Mouse (Mus musculus): ENCODE measurements around the gene Olfr735. TPM values are rescaled to one million over a fixed set of nuclear protein-coding genes. Genes with fewer than 3 reads are reported as not detected.

Olfr735 gene
- not detected in 2 replicates for polyA plus RNA-seq (2012; rRNA removed)

GRCm38 (mm10) chr14:50348796-50349195 lies at the start of gene Olfr735:
Gene Olfr735, minus strand, starts transcription at chr14:50348872.
- 87% methylated on average over 2 of the region's 2 CpGs for WGBS
- H3K27ac ChIP-seq (ENCODE audit: insufficient read depth, low read length) = no peak within 1 kb of the TSS

GRCm38 (mm10) chr14:50380863-50381262 lies 32.2 kb upstream of the Olfr735 start, which contains the start of gene Olfr736:
Gene Olfr736, plus strand, starts transcription at chr14:50381163.
- no peak within 1 kb of the TSS for H3K4me3 ChIP-seq (ENCODE audit: extremely low read depth, insufficient read depth, insufficient read length)

More at GRCm38 (mm10) chr14:50348796-50349195, at the start of gene Olfr735:
- Histone ChIP-seq H3K36me3 (ENCODE audit: control insufficient read depth, insufficient read depth, low read length) (no peaks in the 10 kb centered on the region), H3K27me3 (ENCODE audit: control insufficient read depth, insufficient read depth, low read length) (no peaks in the 10 kb centered on the region), H3K4me1 (ENCODE audit: control insufficient read depth, insufficient read depth, insufficient read length) (no peaks in the 10 kb centered on the region), H3K4me3 (ENCODE audit: extremely low read depth, insufficient read depth, insufficient read length) (no peak within 1 kb of the TSS)
- DNase-seq (ENCODE audit: low read depth in 1 of 2, low spot score in 2 of 2) = no peak
- TF ChIP-seq POLR2A (IDR thresholded peaks at IDR 0.05; ENCODE audit: low read depth, low read length) = no peak
- TF ChIP-seq CTCF (IDR thresholded peaks at IDR 0.05; ENCODE audit: extremely low read depth, insufficient read depth, insufficient read length, insufficient replicate concordance) = no peak

GRCm38 (mm10) chr14:50363561-50363960 lies 14.9 kb upstream of the Olfr735 start:
- no peaks in the 10 kb centered on the region for H3K27me3 ChIP-seq (ENCODE audit: control insufficient read depth, insufficient read depth, low read length)
- TF ChIP-seq CTCF (IDR thresholded peaks at IDR 0.05; ENCODE audit: extremely low read depth, insufficient read depth, insufficient read length, insufficient replicate concordance) (no peak), POLR2A (IDR thresholded peaks at IDR 0.05; ENCODE audit: low read depth, low read length) (no peak)
- 70% methylated on average over 2 of the region's 2 CpGs for WGBS
- DNase-seq (ENCODE audit: low read depth in 1 of 2, low spot score in 2 of 2) = no peak
- H3K36me3 ChIP-seq (ENCODE audit: control insufficient read depth, insufficient read depth, low read length) = no peaks in the 10 kb centered on the region
- H3K4me3 ChIP-seq (ENCODE audit: extremely low read depth, insufficient read depth, insufficient read length) = no peak overlapping the region
- H3K4me1 ChIP-seq (ENCODE audit: control insufficient read depth, insufficient read depth, insufficient read length) = no peaks in the 10 kb centered on the region
- H3K27ac ChIP-seq (ENCODE audit: insufficient read depth, low read length) = no peak overlapping the region

More at GRCm38 (mm10) chr14:50380863-50381262, 32.2 kb upstream of the Olfr735 start, which contains the start of gene Olfr736:
- WGBS = 85% methylated on average over 2 of the region's 2 CpGs
- no peaks in the 10 kb centered on the region for H3K36me3 ChIP-seq (ENCODE audit: control insufficient read depth, insufficient read depth, low read length)
- no peak within 1 kb of the TSS for H3K27ac ChIP-seq (ENCODE audit: insufficient read depth, low read length)
- no peaks in the 10 kb centered on the region for H3K4me1 ChIP-seq (ENCODE audit: control insufficient read depth, insufficient read depth, insufficient read length)
- H3K27me3 ChIP-seq (ENCODE audit: control insufficient read depth, insufficient read depth, low read length) = no peaks in the 10 kb centered on the region
- no peak for TF ChIP-seq POLR2A (IDR thresholded peaks at IDR 0.05; ENCODE audit: low read depth, low read length)
- TF ChIP-seq CTCF (IDR thresholded peaks at IDR 0.05; ENCODE audit: extremely low read depth, insufficient read depth, insufficient read length, insufficient replicate concordance) = no peak
- no peak for DNase-seq (ENCODE audit: low read depth in 1 of 2, low spot score in 2 of 2)

GRCm38 (mm10) chr14:50360480-50360879 lies 11.8 kb upstream of the Olfr735 start:
- Histone ChIP-seq H3K36me3 (ENCODE audit: control insufficient read depth, insufficient read depth, low read length) (no peaks in the 10 kb centered on the region), H3K4me1 (ENCODE audit: control insufficient read depth, insufficient read depth, insufficient read length) (no peaks in the 10 kb centered on the region), H3K27ac (ENCODE audit: insufficient read depth, low read length) (no peak overlapping the region), H3K4me3 (ENCODE audit: extremely low read depth, insufficient read depth, insufficient read length) (no peak overlapping the region), H3K27me3 (ENCODE audit: control insufficient read depth, insufficient read depth, low read length) (no peaks in the 10 kb centered on the region)
- 86% methylated on average over 3 of the region's 3 CpGs for WGBS
- TF ChIP-seq CTCF (IDR thresholded peaks at IDR 0.05; ENCODE audit: extremely low read depth, insufficient read depth, insufficient read length, insufficient replicate concordance) (no peak), POLR2A (IDR thresholded peaks at IDR 0.05; ENCODE audit: low read depth, low read length) (no peak)
- no peak for DNase-seq (ENCODE audit: low read depth in 1 of 2, low spot score in 2 of 2)

GRCm38 (mm10) chr14:50357593-50357992 lies 8.9 kb upstream of the Olfr735 start, which contains the start of gene Tlr11:
Gene Tlr11, plus strand, starts transcription at chr14:50357914.
- WGBS = 41% methylated on average over 2 of the region's 2 CpGs
- TF ChIP-seq POLR2A (IDR thresholded peaks at IDR 0.05; ENCODE audit: low read depth, low read length) = no peak
- no peak for TF ChIP-seq CTCF (IDR thresholded peaks at IDR 0.05; ENCODE audit: extremely low read depth, insufficient read depth, insufficient read length, insufficient replicate concordance)
- no peaks in the 10 kb centered on the region for H3K4me1 ChIP-seq (ENCODE audit: control insufficient read depth, insufficient read depth, insufficient read length)
- no peaks in the 10 kb centered on the region for H3K27me3 ChIP-seq (ENCODE audit: control insufficient read depth, insufficient read depth, low read length)
- no peak for DNase-seq (ENCODE audit: low read depth in 1 of 2, low spot score in 2 of 2)
- H3K36me3 ChIP-seq (ENCODE audit: control insufficient read depth, insufficient read depth, low read length) = no peaks in the 10 kb centered on the region
- H3K4me3 ChIP-seq (ENCODE audit: extremely low read depth, insufficient read depth, insufficient read length) = no peak within 1 kb of the TSS
- no peak within 1 kb of the TSS; the same call in 1 of the 2 replicates for H3K27ac ChIP-seq (ENCODE audit: insufficient read depth, low read length)

GRCm38 (mm10) chr14:50356725-50357124 lies 8.1 kb upstream of the Olfr735 start:
- 90% methylated on average over 2 of the region's 2 CpGs for WGBS
- TF ChIP-seq POLR2A (IDR thresholded peaks at IDR 0.05; ENCODE audit: low read depth, low read length) (no peak), CTCF (IDR thresholded peaks at IDR 0.05; ENCODE audit: extremely low read depth, insufficient read depth, insufficient read length, insufficient replicate concordance) (no peak)
- DNase-seq (ENCODE audit: low read depth in 1 of 2, low spot score in 2 of 2) = no peak

GRCm38 (mm10) chr14:50352438-50352837 lies 3.8 kb upstream of the Olfr735 start:
- Histone ChIP-seq H3K4me1 (ENCODE audit: control insufficient read depth, insufficient read depth, insufficient read length) (no peaks in the 10 kb centered on the region), H3K27me3 (ENCODE audit: control insufficient read depth, insufficient read depth, low read length) (no peaks in the 10 kb centered on the region), H3K4me3 (ENCODE audit: extremely low read depth, insufficient read depth, insufficient read length) (no peak overlapping the region), H3K27ac (ENCODE audit: insufficient read depth, low read length) (no peak overlapping the region), H3K36me3 (ENCODE audit: control insufficient read depth, insufficient read depth, low read length) (no peaks in the 10 kb centered on the region)
- WGBS = 23% methylated on average over 3 of the region's 3 CpGs
- no peak for TF ChIP-seq POLR2A (IDR thresholded peaks at IDR 0.05; ENCODE audit: low read depth, low read length)
- TF ChIP-seq CTCF (IDR thresholded peaks at IDR 0.05; ENCODE audit: extremely low read depth, insufficient read depth, insufficient read length, insufficient replicate concordance) = no peak
- no peak for DNase-seq (ENCODE audit: low read depth in 1 of 2, low spot score in 2 of 2)

More at GRCm38 (mm10) chr14:50356725-50357124, 8.1 kb upstream of the Olfr735 start:
- Histone ChIP-seq H3K4me3 (ENCODE audit: extremely low read depth, insufficient read depth, insufficient read length) (no peak overlapping the region), H3K27me3 (ENCODE audit: control insufficient read depth, insufficient read depth, low read length) (no peaks in the 10 kb centered on the region), H3K36me3 (ENCODE audit: control insufficient read depth, insufficient read depth, low read length) (no peaks in the 10 kb centered on the region), H3K27ac (ENCODE audit: insufficient read depth, low read length) (no peak overlapping the region), H3K4me1 (ENCODE audit: control insufficient read depth, insufficient read depth, insufficient read length) (no peaks in the 10 kb centered on the region)
